Mouse (Mus musculus): ENCODE measurements around the gene Rassf1. TPM values are rescaled to one million over a fixed set of nuclear protein-coding genes. Genes with fewer than 3 reads are reported as not detected.
A peak's percentile ranks its signal among the peaks of the same experiment; 100 is the strongest.

Rassf1 gene
- polyA plus RNA-seq (2012; rRNA removed) = 48.8 and 50.8 TPM in 2 replicates

DNA sequence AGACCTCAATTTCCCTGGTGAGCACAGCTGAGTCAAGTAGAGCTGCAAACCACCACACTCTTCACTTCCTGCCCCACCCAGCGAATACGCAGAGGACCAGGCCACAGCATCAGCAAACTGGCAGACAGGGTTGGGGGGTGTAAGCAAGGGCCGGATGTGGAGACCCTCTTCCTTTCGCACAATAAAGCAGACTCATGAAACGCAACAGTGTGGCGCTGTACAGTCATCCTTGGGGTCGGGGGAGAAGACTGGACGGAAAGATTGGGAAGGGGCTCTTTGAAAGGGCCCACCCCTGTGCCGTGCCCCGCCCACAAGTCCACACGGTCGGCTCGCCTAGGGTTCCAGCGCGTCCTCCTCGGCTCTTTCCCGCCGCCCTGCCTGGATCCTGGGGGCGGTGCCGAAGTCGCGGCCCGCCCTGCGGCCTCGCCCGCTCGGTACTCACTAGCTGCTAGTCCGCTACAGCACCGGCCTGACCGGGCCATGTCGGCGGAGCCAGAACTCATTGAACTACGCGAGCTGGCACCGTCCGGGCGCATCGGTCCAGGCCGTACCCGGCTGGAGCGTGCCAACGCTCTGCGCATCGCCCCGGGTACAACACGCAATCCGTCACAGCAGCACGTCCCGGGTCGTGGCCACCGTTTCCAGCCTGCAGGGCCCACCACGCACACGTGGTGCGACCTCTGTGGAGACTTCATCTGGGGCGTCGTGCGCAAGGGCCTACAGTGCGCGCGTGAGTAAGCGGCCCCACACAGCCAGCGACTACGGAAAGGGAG lies at the start of gene Rassf1:
Gene Rassf1 (plus strand): TSS at position 439 of the 773 bp plus-strand sequence.
- Histone ChIP-seq H3K27ac (ENCODE audit: control insufficient read depth, insufficient read depth, low read length) (peak within 1 kb of the TSS; percentile 70), H3K4me1 (replicated peaks; ENCODE audit: control insufficient read depth, insufficient read depth, low read length) (peaks cover 58% of the 10 kb centered on the region), H3K27me3 (ENCODE audit: control insufficient read depth, insufficient read depth, low read length) (no peaks in the 10 kb centered on the region), H3K36me3 (ENCODE audit: control insufficient read depth, insufficient read depth, low read length) (no peaks in the 10 kb centered on the region), H3K4me3 (ENCODE audit: control insufficient read depth, insufficient read depth, low read length) (peak within 1 kb of the TSS; percentile 53)
- 2% methylated on average over 63 of the region's 63 CpGs for WGBS
- peak; percentile 80 for DNase-seq
- TF ChIP-seq POLR2A (IDR thresholded peaks at IDR 0.05; ENCODE audit: control insufficient read depth, extremely low read depth, insufficient read depth, low read length, poor library complexity) (no peak), CTCF (IDR thresholded peaks at IDR 0.05; ENCODE audit: borderline replicate concordance, control insufficient read depth, extremely low read depth, insufficient read depth, low read length, poor library complexity) (0 out of 2 replicates have a peak, but pooled peaks have one; percentile 35)

DNA sequence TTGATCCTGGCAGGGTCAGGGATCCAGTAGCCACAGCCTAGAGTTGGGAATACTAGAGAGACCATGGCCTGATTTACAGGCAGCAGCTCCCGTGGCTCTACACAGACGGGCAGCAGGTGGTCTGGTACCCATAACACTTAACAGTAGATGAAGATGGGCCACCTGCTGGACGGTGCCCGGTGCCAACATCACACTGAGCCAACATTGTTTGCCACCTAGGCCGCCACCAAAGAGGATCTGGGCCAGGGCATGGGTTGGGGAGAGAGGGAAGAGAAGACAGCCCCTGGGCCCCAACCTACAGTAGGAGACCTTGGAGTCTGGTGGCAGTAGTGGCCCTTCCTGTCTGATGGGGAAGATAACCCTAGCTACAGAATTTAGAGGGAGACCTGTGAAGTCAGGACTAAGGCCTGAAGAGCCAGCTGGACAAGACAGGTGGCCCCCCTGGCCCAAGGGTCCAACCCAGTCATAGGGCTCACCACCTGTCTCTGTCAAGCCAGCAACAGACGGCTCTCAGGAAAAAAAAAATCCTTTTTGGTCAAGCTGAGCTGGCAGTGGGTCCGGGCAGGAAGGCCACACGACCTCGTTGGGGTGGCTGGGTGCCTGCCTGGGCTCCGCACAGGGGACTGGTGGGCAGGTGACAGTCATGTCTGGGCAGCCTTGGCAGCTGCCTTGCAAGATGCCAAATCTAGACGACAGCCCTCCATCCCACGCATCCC lies 49.1 kb upstream of the Rassf1 start:
- no peaks in the 10 kb centered on the region for H3K27me3 ChIP-seq (ENCODE audit: control insufficient read depth, insufficient read depth, low read length)
- no peak for TF ChIP-seq POLR2A (IDR thresholded peaks at IDR 0.05; ENCODE audit: control insufficient read depth, extremely low read depth, insufficient read depth, low read length, poor library complexity)
- TF ChIP-seq CTCF (IDR thresholded peaks at IDR 0.05; ENCODE audit: borderline replicate concordance, control insufficient read depth, extremely low read depth, insufficient read depth, low read length, poor library complexity) = no peak
- no peak for DNase-seq
- H3K4me3 ChIP-seq (ENCODE audit: control insufficient read depth, insufficient read depth, low read length) = no peak overlapping the region
- no peaks in the 10 kb centered on the region for H3K36me3 ChIP-seq (ENCODE audit: control insufficient read depth, insufficient read depth, low read length)
- 86% methylated on average over 12 of the region's 12 CpGs for WGBS
- H3K4me1 ChIP-seq (replicated peaks; ENCODE audit: control insufficient read depth, insufficient read depth, low read length) = no peaks in the 10 kb centered on the region
- no peak overlapping the region for H3K27ac ChIP-seq (ENCODE audit: control insufficient read depth, insufficient read depth, low read length)

DNA sequence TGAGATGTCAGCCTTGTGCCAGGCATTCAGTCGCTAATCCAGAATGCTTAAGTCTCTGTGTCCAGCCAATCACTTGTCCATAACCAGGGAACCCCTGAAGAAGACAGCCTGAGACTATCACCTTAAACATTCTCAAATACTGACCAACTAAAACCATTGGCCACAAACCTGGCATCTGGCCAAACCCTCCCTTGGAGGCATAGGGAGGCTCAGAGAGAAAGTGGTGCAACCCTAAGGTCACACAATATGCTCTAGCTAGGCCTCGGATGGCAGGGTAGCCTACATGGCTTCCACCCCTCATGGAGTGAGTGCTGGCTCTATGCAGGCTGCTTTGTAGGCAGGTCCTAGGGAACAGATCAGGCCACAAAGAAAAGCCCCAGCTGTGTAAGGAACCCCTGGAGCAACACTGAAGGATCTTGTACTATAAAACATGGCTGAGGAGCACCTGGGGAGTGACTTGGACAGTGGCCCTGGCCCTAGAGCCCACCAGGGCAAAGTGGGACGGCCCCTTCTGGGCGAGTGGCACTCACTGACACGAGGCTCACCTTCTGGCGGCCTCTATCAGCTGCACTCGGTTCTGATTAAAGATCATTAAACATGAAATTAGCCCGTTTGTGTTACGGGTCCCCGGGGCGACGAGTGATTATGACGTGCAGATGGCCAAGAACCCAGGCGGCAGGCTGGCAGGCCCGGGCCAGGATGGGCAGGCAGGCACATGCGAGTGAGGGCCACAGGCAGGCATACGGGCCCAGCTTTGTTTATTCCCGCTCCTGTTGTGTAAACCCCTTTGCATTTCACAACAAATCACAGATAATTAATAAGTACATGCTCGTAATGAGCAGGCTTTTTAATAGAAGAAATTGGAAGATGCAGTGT lies 46.5 kb upstream of the Rassf1 start:
- DNase-seq = no peak
- Histone ChIP-seq H3K4me3 (ENCODE audit: control insufficient read depth, insufficient read depth, low read length) (no peak overlapping the region), H3K36me3 (ENCODE audit: control insufficient read depth, insufficient read depth, low read length) (no peaks in the 10 kb centered on the region), H3K27ac (ENCODE audit: control insufficient read depth, insufficient read depth, low read length) (no peak overlapping the region), H3K4me1 (replicated peaks; ENCODE audit: control insufficient read depth, insufficient read depth, low read length) (no peaks in the 10 kb centered on the region), H3K27me3 (ENCODE audit: control insufficient read depth, insufficient read depth, low read length) (no peaks in the 10 kb centered on the region; the same call in 1 of the 2 replicates)
- TF ChIP-seq CTCF (IDR thresholded peaks at IDR 0.05; ENCODE audit: borderline replicate concordance, control insufficient read depth, extremely low read depth, insufficient read depth, low read length, poor library complexity) (no peak), POLR2A (IDR thresholded peaks at IDR 0.05; ENCODE audit: control insufficient read depth, extremely low read depth, insufficient read depth, low read length, poor library complexity) (no peak)
- WGBS = 93% methylated on average over 19 of the region's 19 CpGs

DNA sequence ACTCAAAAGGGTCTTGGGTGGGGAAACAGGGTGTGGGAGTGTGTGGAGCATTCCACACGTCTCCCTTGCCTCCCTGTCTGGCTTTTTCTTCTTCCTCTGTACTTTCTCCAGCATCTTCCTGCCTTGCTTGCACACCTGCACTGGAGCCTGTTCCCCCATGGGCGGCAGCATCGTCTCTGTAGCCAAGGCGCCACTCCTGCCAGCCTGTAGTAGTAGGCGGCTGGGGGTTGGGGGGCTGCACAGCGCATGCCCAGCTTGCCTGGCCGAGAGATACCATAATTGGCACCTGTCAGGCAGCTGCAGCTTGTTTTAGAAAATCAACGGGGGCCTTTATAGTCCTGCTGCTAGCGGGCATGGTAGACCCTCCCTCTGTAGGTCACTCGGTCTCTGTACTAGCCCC lies 43.1 kb upstream of the Rassf1 start:
- TF ChIP-seq CTCF (IDR thresholded peaks at IDR 0.05; ENCODE audit: borderline replicate concordance, control insufficient read depth, extremely low read depth, insufficient read depth, low read length, poor library complexity) = no peak
- TF ChIP-seq POLR2A (IDR thresholded peaks at IDR 0.05; ENCODE audit: control insufficient read depth, extremely low read depth, insufficient read depth, low read length, poor library complexity) = no peak
- WGBS = 59% methylated on average over 10 of the region's 10 CpGs
- H3K36me3 ChIP-seq (ENCODE audit: control insufficient read depth, insufficient read depth, low read length) = no peaks in the 10 kb centered on the region
- no peak overlapping the region for H3K27ac ChIP-seq (ENCODE audit: control insufficient read depth, insufficient read depth, low read length)
- H3K4me3 ChIP-seq (ENCODE audit: control insufficient read depth, insufficient read depth, low read length) = no peak overlapping the region
- DNase-seq = no peak
- H3K27me3 ChIP-seq (ENCODE audit: control insufficient read depth, insufficient read depth, low read length) = no peaks in the 10 kb centered on the region; the same call in 1 of the 2 replicates
- no peaks in the 10 kb centered on the region for H3K4me1 ChIP-seq (replicated peaks; ENCODE audit: control insufficient read depth, insufficient read depth, low read length)

DNA sequence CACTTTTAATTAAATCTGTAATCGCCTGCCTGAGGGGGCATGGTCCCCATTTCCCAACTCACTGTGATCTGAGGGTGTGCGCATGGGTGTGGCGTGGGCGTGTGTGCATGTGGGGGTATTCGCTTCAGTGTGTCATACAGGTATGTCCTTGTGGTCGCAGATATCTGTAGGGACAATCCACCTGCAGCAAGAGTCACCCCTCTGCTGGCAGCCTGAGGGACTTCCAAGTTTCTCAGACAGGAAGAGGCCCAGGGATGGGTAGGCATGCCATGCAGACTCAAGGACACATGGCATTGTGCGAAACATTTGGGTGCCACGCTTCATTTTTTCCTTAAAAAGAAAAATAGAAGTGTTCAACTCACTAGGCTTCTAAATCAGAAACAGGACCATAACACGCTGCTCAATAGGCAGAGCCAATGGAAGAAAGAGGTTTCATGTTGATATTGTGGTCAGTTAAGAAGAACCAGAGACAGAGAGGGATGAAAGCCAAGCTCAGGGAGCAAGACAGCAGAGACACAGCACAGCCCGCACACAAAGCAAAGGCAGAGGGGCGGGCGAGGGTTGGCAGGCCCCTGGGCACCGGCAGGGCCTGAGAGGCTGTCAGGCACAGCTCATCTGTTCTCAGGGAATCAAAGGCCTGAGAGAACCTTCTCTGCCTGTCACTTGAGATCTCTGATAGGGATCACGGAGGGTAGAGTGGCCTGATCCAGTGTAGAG lies 40.8 kb upstream of the Rassf1 start:
- Histone ChIP-seq H3K4me1 (replicated peaks; ENCODE audit: control insufficient read depth, insufficient read depth, low read length) (no peaks in the 10 kb centered on the region), H3K4me3 (ENCODE audit: control insufficient read depth, insufficient read depth, low read length) (no peak overlapping the region), H3K36me3 (ENCODE audit: control insufficient read depth, insufficient read depth, low read length) (no peaks in the 10 kb centered on the region), H3K27me3 (ENCODE audit: control insufficient read depth, insufficient read depth, low read length) (no peaks in the 10 kb centered on the region; the same call in 1 of the 2 replicates), H3K27ac (ENCODE audit: control insufficient read depth, insufficient read depth, low read length) (no peak overlapping the region)
- DNase-seq = no peak
- 83% methylated on average over 14 of the region's 14 CpGs for WGBS
- no peak for TF ChIP-seq POLR2A (IDR thresholded peaks at IDR 0.05; ENCODE audit: control insufficient read depth, extremely low read depth, insufficient read depth, low read length, poor library complexity)

Measured in thymus, adult 2 months (tissue).